Mouse (Mus musculus) kidney, adult 2 months (tissue): ENCODE results near the gene Shroom1. TPM values are rescaled to one million over a fixed set of nuclear protein-coding genes. Genes with fewer than 3 reads are reported as not detected.

Experiments
- DNase-seq: peaks from one replicate; pipeline ENCODE4 v3.0.0; 2021
- H3K27ac ChIP-seq: fragments of 200-500 bp; 2 replicates; pipeline ENCODE4 v1.5.1; 2012; ENCODE audit warnings: low read depth, low read length, control low read depth, inconsistent platforms; ENCODE audit not compliant: insufficient read depth
- H3K27me3 ChIP-seq: fragments of 200-500 bp; replicated peaks from 2 replicates; pipeline ENCODE4 v1.6.1; 2012; ENCODE audit warnings: mild to moderate bottlenecking, moderate library complexity, low read length, inconsistent platforms; ENCODE audit not compliant: control insufficient read depth, insufficient read depth
- H3K36me3 ChIP-seq: fragments of 200-500 bp; 2 replicates; pipeline ENCODE4 v1.6.1; 2012; ENCODE audit warnings: mild to moderate bottlenecking, moderate library complexity, low read length, inconsistent platforms; ENCODE audit not compliant: control insufficient read depth, insufficient read depth
- H3K4me1 ChIP-seq: fragments of 200-500 bp; 2 replicates; pipeline ENCODE4 v1.6.1; 2011; ENCODE audit warnings: low read length; ENCODE audit not compliant: control insufficient read depth, insufficient read depth
- H3K4me3 ChIP-seq: fragments of 200-500 bp; 2 replicates; pipeline ENCODE4 v1.5.1; 2011; ENCODE audit warnings: mild to moderate bottlenecking, low read depth, low read length, control low read depth; ENCODE audit not compliant: insufficient read depth
- CTCF ChIP-seq: fragments of 200-500 bp; conservative IDR thresholded peaks from 2 replicates; pipeline ENCODE4 v1.5.1; 2011; ENCODE audit warnings: low read depth, mild to moderate bottlenecking, control low read depth, low read length, moderate library complexity, mixed read lengths; ENCODE audit not compliant: insufficient read depth, insufficient read length
- POLR2A ChIP-seq: fragments of 200-500 bp; IDR thresholded peaks from one replicate; pipeline ENCODE4 v1.6.1; 2011; ENCODE audit warnings: low read depth, low read length, control low read depth
- WGBS: fragments of 180-500 bp; shearing (Covaris S2); methylation state at CpG from one replicate; pipeline ENCODE4 v1.1.7; 2018; 5-methylcytosine and 5-hydroxymethylcytosine counted together
- polyA plus RNA-seq: library from polyadenylated mRNA; depleted of rRNA; stranded (reverse); fragments of >200 nt; gene quantifications from 2 replicates; pipeline ENCODE4 v1.2.3, GENCODE M21; 2012

The Shroom1 gene
- polyA plus RNA-seq, 1 experiment: 0.88 TPM

DNA sequence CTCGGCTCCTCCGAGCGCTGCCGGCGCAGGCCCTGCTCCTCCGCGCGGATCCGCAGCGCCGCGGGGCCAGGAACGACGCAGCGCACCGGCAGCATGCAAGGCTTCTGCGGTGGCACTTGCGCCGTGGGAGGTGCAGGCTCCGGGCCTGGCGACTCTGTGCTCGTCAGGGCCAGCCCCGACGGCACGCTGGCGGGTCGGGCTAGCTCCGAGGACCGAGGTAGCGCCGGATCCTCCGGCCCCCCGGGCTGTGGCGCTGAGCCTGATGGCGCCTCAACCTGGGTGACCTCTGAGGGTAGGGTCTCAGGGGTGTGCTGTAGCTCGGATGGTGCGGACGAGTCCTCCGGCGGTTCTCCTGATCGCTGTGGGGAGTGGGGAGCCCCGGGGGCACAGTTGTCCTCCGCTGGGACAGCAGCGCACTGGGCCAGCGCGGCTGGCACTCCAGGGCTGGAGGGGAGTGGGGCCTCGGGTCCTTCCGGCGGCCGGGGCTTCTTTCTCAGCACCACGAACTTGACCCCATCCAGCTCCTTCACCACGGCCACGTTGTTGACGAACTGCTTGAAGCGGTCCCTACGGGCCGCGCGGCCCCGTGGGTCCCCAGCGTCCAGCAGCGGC is 22.3 kb downstream of the Shroom1 start:
- peaks cover 3% of the 10 kb centered on the region; the same call in 1 of the 2 replicates for H3K27me3 ChIP-seq
- peak overlapping the region; percentile 26 for H3K27ac ChIP-seq
- no peaks in the 10 kb centered on the region for H3K36me3 ChIP-seq
- 2% methylated on average over 62 of the region's 62 CpGs for WGBS
- peak; percentile 14 for DNase-seq
- peak overlapping the region; percentile 38 for H3K4me3 ChIP-seq
- TF ChIP-seq POLR2A (no peak), CTCF (no peak)
- H3K4me1 ChIP-seq: no peaks in the 10 kb centered on the region

DNA sequence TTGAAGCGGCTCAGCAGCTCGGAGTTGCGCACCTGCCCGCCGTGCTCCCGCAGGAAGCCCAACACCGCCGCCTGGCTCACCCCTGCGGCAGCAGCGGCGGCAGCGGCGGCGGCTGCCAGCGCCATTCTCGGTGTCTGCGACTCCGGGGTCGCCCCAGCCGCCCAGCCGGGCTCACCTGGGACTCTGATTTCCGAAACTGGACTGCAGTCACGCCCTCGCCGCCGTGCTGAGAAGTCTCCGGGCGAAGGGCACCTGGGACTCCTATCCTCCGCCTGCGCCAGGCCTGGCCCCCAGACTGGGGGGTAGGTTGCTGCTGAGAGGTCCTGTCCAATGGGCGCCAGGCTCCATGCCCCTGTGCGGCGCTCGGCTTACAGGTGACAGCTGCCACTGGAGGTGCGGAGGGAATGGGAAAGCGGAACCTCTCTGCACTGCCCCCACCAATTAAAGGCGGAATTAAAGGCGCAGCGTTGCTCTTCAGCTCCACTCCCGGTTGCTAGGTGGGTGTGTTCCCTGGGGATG is 22.8 kb downstream of the Shroom1 start, which contains the start of the genes Gm9945 and Sowaha:
Gene Gm9945 (plus strand): TSS at position 384 of the 519 bp plus-strand sequence.
Gene Sowaha (minus strand): TSS at position 492 of the 519 bp plus-strand sequence.
- Histone ChIP-seq H3K36me3 (no peaks in the 10 kb centered on the region), H3K4me1 (no peaks in the 10 kb centered on the region), H3K4me3 (peak within 1 kb of the TSS; percentile 38), H3K27ac (peak within 1 kb of the TSS; percentile 56), H3K27me3 (peaks cover 3% of the 10 kb centered on the region; the same call in 1 of the 2 replicates)
- peak; percentile 74 for DNase-seq
- TF ChIP-seq POLR2A (no peak), CTCF (0 out of 2 replicates have a peak, but pooled peaks have one; percentile 6)
- 2% methylated on average over 40 of the region's 40 CpGs for WGBS

DNA sequence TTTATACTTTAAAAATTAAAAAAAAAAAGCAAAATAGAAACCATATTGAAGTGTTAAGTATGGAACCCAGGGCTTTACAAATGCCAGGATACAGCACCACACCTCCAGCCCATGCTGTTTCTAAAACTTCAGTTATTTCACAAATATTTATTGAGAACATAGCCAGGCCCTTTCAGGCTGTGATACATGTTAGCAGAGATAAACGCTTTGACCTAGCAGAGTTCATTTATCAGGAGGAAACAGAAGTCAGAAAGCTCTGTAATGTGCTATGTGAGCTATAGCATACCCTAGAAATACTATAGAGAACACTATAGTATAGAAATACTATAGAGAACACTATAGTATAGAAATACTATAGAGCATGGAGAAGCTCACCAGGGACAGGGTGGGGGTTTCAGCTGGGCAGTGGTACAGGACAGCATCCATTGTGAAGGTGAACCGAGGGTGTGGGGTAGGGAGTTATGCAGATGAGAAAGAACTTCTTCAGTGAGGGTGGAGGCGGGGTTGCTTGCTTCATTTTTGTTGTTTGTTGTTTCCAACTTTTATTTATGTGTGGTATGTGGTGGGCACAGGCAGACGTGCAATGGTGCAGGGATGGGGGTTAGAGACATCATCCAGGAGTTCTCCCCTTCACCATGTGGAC is 24.2 kb downstream of the Shroom1 start:
- H3K4me3 ChIP-seq: no peak overlapping the region
- peaks cover 3% of the 10 kb centered on the region; the same call in 1 of the 2 replicates for H3K27me3 ChIP-seq
- no peaks in the 10 kb centered on the region for H3K4me1 ChIP-seq
- H3K27ac ChIP-seq: no peak overlapping the region
- no peak for DNase-seq
- 83% methylated on average over 4 of the region's 4 CpGs for WGBS
- no peaks in the 10 kb centered on the region for H3K36me3 ChIP-seq
- TF ChIP-seq CTCF (no peak), POLR2A (no peak)

DNA sequence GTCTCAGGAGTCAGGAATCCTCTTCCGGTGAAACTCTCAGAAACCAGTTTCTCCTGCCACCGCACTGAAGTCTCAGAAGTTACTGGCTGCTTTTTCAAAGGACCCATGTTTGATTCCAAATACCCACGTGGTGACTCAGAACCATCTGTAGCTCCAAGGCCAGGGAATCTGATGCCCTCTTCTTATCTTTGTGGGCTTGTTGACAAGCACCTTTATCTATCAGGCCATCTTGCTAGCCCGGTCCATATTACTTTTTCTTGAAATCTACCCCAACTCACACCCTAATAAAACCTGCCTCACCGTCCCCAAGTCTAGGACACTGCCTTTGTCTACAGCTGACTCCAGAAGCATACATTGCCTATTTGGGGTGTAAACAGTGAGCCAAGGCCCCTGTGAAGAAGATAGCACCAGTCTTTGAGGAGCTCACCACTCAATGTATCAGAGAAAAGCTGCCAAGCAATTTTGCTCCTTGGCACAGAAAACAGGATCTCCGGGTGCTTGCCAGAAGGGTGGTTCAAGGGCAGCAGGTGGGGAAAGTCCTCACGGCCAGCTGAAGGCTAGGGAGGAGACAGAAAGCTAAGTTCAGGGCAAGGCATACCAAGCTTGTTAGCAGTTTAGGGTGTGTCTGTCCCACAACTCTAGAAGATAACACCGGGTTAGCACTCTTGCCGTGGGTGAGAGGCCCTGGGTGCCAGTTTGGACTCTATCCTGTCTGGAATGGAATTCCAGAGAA is 26.3 kb downstream of the Shroom1 start:
- H3K4me1 ChIP-seq: no peaks in the 10 kb centered on the region
- H3K27ac ChIP-seq: no peak overlapping the region
- H3K36me3 ChIP-seq: no peaks in the 10 kb centered on the region
- peak; percentile 58 for DNase-seq
- no peak for TF ChIP-seq CTCF
- H3K27me3 ChIP-seq: peaks cover 3% of the 10 kb centered on the region; the same call in 1 of the 2 replicates
- WGBS: 66% methylated on average over 9 of the region's 9 CpGs
- no peak overlapping the region for H3K4me3 ChIP-seq

DNA sequence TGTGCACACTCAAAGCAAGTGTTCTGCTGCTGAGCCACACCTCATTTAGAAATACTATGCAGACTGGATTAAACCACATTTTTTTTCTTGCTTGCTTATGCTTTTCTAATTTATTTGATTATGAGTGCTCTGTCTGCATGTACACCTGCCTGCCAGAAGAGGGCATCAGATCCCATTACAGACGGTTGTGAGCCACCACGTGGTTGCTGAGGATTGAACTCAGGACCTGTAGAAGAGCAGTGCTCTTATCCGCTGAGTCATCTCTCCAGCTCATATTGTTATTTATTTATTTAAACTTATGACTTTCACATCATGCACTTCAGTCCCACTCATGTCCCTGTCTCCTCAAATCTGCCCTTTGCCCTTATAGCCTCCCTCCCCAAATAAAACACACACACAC is 28.7 kb downstream of the Shroom1 start:
- H3K4me1 ChIP-seq: no peaks in the 10 kb centered on the region
- WGBS: 44% methylated on average over 3 of the region's 3 CpGs
- TF ChIP-seq POLR2A: no peak
- TF ChIP-seq CTCF: peak; percentile 40
- H3K27me3 ChIP-seq: no peaks in the 10 kb centered on the region
- H3K27ac ChIP-seq: no peak overlapping the region
- no peaks in the 10 kb centered on the region for H3K36me3 ChIP-seq
- DNase-seq: no peak
- H3K4me3 ChIP-seq: no peak overlapping the region

DNA sequence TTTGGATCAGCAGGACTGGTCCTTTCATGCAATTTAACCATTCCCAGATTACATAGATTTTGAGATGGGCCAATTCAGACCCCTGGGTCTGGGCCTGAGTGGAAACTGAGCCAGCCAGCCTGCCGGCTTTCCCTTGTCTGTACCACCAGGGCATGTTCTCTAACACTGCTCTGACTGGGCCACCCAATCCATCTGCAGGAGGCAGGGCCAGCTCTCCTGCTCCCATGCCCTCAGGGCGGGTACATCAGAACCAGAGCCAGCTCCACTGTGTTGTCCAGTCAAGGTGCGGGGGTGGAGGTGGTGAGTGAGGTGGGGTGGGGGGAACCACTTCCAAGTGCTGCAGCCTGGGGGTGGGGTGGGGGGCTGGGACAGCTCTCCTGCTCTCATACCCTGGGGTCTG is 29.3 kb downstream of the Shroom1 start:
- Histone ChIP-seq H3K27me3 (no peaks in the 10 kb centered on the region), H3K4me3 (no peak overlapping the region), H3K4me1 (no peaks in the 10 kb centered on the region), H3K27ac (no peak overlapping the region), H3K36me3 (no peaks in the 10 kb centered on the region)
- DNase-seq: no peak
- TF ChIP-seq CTCF: no peak
- TF ChIP-seq POLR2A: no peak
- 65% methylated on average over 3 of the region's 3 CpGs for WGBS
